Mouse (Mus musculus): ENCODE measurements around the gene Olfr49.

Gene Olfr49

DNA sequence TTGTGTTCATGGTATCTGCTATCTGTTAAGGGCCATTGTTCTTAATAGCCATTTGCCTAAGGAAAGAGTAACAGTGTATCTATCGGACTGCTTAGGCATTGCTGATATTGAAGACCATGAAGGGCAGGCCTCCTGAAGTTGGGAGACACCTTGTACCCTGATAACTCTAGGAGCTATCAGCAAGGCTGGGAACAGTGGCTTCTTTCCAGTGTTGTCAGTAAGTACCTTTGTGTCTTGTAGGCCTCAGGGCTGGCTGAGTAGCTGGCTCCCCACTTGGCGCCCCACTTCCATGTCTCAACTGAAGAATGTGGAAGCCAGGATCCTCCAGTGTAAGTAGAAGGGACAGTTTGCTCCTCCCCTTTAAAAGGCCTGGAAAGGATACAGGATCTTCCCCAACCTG is 23.4 kb downstream of the Olfr49 start:
- DNase-seq (ENCODE audit: low spot score), result no peak

DNA sequence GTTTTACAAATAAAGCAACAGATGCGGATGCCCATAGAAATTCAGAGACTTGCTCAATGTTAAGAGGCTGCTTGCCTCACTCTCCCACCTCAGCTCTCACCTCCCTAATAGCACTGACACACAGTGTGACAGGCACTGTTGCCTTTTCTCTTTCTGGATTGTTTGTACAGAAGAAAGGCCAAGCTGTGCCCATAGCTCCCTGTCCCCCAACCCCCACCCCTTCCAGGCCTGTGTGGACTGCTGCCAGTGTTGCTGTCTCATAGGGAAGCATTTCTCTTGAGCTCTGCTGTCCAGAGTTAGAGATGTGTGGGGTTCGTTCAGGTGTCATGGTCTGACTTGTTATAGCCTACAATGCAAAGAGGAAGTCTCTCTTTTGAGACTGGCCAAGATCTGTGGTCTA is 24.5 kb downstream of the Olfr49 start:
- no peak for DNase-seq (ENCODE audit: low spot score)

DNA sequence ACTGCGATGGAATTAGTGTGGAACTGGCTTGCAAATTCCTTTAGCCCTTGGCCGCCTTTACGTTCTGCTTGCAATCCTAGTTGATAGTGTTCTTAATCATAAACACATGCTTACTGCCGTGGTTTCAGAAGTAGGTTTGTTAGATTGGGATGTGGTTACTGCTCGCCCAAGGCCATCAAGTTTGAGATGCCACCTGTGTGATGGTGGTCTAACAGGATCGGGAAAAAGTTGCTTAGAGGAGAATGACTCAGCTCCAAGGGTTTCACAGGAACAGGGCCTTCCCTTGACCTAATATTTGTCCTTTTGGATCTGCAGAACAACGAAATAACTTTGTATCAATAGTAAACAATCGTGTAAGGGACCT is 25.0 kb downstream of the Olfr49 start:
- DNase-seq (ENCODE audit: low spot score), result no peak

DNA sequence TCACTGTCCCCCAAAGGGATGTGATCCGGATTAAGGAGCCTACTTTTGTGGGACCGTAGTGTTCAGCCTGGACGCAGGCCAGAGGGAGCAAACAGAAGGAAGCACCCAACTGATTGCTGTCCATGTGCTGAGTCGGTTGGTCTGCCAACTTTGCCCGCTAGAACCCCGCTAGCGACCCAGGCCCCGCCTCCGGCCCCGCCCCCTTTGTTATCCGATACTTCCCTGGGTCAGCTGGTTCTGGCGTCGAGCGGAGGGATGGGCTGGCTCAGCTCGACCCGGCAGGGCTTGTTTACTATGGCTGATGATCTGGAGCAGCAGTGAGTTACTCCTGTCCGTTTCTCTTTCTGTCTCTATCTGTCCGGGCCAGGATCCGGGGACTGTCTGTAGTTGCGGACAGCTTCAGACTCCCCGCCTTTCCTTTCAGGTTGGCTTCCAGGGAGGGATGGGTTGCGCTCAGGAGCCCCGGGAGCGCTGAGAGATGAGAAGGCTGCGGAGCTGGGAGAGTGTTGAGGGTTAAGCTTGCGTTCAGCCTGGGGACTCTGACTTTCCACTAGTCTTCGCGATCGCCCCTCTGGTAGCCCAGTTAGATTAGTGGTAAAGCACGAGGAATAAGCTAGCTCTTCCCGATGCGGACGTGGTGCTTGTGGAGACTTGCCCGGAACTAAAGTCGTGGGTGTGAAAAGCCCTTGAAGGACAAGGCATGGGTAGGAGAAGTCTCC is 25.6 kb downstream of the Olfr49 start:
- peak; percentile 83 for DNase-seq (ENCODE audit: low spot score)

DNA sequence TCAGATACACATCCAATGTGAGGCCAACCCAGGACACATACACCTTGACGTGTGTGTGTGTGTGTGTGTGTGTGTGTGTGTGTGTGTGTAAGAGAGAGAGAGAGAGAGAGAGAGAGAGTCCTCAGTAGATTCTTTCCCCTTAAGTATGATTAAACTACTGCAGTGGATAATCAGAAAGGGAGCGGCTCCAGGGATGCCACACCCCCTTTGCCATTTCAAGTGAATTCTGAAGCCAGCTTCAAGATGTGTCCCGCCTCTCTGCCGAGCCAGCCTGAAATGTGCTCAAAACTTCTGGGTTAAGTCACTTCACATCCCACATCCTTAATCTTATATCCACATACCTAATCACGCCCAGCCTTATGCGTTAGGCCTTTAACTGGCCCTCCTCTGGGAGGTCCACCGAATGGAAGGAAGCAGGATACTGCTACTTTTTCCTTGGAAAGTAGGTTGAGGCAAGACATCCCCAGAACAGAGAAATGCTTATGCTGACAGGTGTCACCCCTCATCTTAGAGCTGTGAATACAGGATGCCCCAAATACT is 26.5 kb downstream of the Olfr49 start:
- no peak for DNase-seq (ENCODE audit: low spot score)

DNA sequence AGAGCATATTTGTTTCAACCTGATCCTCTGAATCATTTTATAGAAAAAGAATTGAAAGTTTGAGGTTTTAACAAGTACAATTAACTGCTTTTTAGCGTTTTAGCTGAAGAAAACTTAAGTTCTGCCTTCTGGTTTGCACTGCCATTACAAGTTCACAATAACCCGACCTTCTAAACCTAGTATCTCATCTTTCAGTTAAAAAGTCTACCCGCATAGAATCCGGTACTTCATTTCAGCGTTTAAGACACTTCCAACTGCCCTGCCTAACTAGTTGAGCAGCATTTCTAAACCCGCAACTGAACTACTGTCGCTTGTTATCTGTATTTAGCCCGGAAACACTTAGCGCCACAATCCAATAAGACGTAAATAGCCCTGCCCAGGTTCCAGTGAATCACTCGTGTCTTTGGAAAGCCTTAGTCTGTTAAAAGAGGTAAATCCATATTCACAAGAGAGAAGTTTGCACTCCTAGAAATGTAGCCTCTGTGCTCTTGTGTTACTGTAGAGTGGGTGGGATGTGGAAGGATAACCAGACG is 30.0 kb downstream of the Olfr49 start:
- DNase-seq (ENCODE audit: low spot score), result no peak

DNA sequence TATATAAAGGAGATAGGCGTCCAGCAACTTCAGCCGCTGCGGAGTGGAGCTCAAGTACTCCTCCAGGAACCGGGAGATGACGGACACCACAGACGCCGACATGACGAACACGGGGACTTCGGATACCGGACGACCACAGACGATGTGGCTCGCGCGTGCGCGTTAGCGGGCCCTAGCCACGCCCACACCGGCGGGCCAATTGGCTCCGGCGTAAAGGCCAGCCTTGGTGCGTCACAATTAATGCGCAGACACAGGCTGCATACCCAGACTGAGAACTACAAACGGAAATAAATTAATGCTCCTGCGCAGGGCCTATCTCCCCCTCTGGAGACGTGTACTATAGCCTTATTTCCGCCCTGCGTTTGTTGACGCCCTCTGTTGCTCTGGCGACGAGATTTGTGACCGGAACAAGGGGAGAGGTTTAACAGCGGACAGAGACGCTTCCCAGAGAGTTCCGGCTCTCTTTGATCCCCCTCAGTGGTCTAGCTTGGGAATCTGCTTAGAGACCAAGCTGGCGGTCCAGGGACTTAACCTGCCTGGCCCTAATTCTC is 30.9 kb downstream of the Olfr49 start, which contains the start of the genes Dad1 and Abhd4:
Gene Dad1, minus strand, starts transcription at position 364 of the 551 bp plus-strand sequence.
Gene Abhd4, plus strand, starts transcription at position 448 of the 551 bp plus-strand sequence.
- peak; percentile 91 for DNase-seq (ENCODE audit: low spot score)

DNA sequence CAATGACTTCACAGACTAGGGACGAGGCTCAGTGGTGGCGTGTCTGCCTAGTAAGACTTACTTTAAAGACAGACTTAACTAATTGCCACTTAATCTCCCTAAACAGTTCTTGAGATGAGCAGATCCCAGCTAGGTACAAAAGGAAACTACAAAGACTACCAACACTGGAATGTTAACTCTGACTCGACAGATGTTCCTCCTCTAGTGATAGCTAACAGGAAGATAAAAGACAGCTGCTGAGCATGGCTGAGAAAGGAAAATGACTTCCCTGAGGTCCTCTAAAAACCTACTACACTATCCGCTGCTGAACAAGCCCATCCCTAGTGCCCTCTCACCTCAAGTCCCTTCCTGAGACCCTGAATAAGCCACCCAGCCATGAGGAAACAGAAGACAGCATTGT is 34.6 kb downstream of the Olfr49 start:
- no peak for DNase-seq (ENCODE audit: low spot score)

DNA sequence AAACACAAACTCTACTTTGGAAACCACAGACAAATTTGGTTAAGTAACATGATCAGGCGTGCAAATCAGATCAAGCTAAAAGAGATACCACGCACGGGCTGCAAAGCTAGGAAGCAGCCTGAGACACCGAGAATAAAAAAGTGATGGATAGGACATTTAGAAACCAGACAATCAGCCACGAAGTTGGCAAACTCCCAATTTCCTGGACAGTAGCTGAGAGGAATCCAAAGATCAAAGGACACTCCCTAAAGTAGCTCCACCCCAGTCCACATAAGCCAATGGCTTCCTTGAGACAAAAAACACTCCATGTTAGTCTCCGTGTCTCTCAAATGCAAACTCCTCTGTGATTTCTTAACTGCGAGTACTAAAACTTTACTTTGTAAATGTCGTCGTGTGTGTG is 35.4 kb downstream of the Olfr49 start:
- DNase-seq (ENCODE audit: low spot score), result no peak

DNA sequence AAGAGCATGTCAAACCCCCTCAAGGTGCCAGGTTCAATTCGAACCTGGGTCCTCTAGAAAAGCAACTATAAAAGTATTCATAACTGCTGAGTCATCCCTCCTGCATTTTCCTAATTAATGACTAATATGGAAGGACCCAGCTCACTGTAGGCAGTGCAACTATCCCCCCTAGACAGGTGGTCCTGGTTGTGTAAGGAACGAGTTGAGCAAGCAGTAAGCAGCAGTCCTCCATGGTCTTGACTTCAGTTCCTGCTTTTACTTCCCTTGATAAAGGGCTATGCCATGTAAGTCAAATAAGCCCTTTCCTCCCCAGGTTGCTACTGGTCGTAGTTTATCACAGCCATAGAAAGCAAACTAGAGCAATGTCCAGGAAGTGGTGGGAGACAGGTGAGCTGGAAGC is 38.5 kb downstream of the Olfr49 start:
- no peak for DNase-seq (ENCODE audit: low spot score)

DNA sequence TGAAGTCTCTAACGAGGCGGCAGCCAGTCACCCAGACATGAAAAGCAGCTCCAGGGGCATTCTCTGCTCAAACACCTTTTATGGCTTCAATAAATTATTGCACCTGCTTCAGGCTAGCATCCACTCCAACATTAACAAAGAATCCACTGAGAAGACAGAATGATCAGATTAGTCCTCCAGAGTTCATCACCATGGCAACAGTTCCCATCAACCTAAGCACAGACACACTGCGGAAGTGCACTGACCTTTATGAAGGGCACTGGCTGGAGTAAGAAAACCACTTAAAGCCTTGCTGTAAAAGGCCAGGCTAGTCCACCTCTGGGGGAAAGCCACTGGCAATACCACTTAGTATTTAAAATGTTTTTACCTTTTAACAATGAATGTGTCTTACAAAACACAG is 40.6 kb downstream of the Olfr49 start:
- DNase-seq (ENCODE audit: low spot score), result no peak

DNA sequence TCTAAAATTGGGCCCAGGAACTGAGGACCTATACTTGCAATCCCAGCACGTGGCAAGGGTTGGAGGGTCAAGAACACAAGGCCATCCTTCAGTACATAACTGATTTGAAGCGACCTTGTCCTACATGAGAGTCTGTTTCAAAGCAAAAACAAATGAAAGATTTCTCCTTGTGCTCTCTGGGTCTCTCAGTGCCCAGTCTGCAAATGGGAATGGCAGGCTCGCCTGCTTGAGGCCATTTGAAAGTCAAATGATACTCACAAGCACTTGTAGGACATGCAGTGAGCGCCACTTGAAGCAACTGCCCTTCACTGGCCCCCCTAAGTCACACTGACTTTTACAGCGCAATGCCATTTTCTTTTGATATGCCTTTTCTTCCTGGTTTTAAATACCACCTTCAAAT is 44.2 kb downstream of the Olfr49 start:
- DNase-seq (ENCODE audit: low spot score), result no peak

DNA sequence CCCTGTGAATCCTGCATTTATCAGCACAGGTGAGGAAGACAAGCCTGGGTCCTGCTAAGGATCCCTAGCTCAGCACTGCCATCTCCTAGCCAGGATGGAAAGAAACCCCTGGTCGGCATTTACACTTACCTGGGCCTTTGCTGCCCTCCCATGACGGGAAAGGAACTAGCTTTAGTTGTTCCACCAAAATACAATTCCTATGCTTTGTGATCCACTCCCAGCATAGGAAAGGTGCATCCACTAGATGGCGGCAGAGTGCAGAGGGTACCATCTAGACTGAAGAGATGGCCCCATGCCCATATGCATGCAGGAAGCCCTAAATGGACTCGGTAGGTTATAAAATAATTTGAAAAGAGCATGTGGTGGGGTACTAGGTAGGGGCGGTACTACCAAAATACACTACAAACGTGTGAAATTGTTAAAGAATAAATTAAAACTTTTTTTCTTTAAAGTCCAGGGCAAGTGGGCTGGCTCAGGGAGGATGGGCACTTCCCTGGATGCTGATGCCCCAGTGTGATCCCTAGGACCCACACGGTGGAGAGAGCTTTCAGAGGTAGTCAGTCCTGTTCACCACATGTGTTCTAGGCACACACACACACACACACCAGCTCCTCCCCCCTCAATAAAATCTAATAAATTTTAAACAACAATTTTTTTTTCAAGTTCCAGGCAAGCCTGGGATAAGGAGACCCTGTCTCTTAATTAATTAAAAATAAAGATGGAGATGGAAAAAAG is 45.6 kb downstream of the Olfr49 start:
- peak; percentile 74 for DNase-seq (ENCODE audit: low spot score)

DNA sequence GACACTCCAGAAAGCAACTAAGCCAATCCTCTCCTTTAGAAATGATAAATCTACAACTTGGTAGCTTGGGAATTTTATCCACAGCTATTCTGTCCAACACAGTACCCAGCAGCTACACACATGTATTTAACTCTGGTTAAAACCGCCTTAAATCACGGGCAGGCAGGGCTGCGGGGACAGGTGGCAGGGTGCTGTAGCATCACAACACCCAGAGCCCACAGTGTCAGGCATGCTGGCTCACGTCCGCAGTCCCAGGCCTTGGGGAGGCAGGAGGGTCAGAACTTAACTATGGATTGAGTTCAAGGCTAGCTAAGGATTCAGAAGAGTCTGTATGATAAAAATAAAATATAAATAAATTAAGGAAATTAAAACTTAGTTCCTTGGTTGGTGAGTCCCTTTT is 47.9 kb downstream of the Olfr49 start:
- no peak for DNase-seq (ENCODE audit: low spot score)

DNA sequence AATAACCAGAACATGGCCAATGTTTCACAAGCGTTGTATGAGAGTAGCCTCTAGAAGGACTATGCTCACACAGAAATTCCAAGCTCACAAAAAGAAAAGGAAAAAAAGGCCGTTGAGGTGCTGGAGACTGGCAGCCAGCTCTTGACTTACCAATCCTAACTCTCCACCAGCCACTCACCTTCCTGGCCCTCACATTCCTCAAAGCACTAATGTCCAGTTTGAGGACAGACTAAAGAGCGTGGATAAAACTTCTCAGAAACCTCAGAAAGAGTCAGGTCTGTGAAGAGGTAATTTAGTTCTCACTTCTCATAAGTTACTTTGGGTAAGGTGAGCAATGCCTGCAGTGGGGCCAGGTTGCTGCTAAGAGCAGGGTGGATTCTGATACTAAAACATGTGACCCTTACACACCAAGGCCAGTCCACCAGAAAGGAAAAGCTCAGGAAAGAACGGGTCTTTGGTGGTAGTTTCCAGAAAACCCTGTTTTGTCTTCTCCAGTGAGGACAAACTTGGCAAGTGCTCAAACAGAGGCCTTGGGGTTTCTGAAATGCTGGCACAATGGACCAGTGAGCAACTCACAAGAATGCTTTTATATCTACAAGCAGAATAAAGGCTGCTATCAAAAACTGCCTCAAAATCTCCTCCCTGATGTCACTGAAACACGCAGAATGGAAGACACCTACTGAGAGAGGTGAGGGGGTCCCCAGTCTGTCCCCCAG is 48.8 kb downstream of the Olfr49 start:
- no peak for DNase-seq (ENCODE audit: low spot score)

DNA sequence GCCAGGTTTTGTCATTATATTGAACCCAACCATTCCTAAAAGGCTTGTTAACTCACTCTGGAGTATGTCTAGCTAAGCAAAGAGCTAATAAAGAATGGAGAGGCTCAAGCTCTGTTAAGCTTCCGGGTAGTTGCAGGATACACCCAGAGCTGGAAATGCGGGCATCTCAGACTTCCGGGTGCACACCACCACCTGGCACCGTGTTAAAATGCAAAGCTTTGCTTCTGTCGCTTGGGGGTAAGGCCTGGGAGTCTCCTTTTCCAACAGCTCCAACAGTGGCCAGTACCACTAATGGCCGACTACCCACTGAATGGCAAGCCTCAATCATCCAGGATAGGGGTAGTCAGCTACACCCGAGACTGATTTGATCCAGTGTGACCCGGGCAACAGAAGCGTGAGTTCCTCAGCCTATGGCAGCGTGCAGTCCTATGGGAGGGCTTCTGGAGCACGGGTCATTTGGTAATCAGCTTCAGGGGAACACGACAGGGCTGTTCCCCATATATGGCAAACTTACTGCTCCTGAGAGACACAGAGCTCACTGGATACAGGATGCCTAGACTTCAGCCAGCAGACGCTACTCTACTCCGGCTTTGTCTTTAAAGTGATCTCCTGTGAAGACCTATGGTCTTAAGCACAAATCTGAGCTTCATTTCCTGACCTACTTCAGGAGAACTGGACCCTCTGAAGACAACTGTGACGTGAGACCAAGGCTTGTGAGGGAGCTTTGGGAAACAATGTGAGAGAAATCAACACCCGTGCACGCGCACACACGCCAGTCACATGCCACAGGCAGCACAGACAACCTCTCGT is 50.3 kb downstream of the Olfr49 start:
- no peak for DNase-seq (ENCODE audit: low spot score)

DNA sequence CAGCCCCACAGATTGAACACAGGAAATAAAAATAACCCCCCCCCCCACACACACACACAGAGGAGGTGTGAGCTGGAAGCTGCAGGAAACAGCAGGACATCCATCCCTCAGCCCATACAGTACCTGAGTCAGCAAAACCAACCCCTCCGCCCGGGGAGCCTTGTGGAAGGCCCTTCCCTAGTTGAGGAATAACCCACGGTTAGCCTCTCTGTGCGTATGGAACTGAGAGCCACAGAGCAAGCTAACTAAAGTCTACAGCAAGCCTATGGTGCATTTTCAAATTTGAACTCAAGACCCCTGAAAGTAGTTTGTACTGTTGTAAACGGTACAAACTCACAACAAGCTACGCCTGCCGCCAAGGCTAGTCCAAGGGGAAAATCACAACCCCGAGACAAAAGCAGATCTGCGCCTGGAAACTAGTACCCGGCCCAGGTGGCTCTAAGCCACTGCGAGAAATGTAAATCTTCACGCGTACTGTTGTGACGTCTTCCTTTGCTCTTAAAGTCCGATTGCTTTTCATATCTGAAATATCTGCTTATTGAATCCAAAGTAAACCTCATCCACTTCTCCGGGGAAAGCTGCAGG is 51.1 kb downstream of the Olfr49 start:
- no peak for DNase-seq (ENCODE audit: low spot score)

DNA sequence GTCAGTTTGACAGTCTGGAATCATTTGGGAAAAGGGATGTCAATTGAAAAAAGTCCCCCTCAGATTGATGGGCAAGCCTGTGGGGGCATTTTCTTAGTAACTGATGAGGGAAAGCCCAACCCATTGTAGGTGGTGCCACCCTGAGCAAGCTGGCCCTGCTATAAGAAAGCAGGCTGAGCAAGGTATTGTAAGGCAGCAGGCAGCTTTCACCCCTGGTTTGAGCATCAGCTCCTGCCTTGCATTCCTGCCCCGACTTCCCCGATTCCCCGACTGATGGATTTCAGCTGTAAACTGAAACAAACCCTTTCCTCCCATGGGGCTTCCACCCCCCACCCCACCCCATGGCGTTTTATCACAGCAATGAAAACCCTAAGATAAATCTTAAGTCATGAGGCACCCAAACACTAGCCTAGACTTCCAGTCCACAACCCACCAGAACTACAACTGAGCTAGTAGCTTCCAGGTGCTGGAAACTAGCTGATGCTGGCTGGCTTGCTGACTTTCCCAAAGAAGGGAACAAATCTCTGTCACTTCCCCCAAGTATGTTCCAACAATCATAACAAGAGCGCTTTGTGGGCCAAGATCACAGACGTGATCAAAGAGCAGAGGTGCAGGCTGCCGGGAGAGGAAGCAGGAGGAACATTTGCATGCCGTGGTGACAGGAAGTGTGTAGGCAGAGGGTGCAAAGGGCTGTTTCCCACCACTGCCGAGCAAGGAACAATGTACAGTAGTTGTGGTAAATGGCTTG is 51.8 kb downstream of the Olfr49 start:
- DNase-seq (ENCODE audit: low spot score), result no peak

DNA sequence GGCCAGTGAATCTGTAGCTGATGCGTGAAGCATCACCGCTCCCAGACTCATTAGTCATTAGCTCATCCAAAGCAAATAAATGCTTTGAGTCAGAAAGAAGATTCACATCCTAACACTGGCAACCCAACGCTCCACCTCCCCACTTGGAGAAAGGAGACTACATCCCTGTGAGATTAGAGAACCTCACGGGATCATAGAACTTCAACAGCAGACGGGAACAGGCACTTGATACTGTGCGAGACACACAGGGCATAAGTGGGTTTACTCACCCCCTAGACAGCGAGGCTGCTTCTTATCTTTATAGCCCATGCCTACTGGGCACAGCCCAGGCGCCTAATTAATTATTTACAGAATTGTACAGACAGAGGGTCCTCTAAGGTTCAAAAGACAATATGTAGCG is 52.6 kb downstream of the Olfr49 start:
- no peak for DNase-seq (ENCODE audit: low spot score)
